Mouse (Mus musculus): ENCODE results near the gene Palmd.

Palmd gene

GRCm38 (mm10) chr3:116955061-116955460 lies 13.7 kb downstream of the Palmd start:
- no peak for DNase-seq

- DNase-seq, result no peak
These were observed 15.4 kb downstream of the Palmd start for GRCm38 (mm10) chr3:116953366-116953765.

- DNase-seq, result no peak
These were observed 16.4 kb downstream of the Palmd start for GRCm38 (mm10) chr3:116952242-116952899.

GRCm38 (mm10) chr3:116951489-116951888 lies 17.3 kb downstream of the Palmd start:
- DNase-seq, result no peak

- no peak for DNase-seq
These were observed 18.1 kb downstream of the Palmd start for GRCm38 (mm10) chr3:116950665-116951115.

- DNase-seq, result no peak
These were observed 22.3 kb downstream of the Palmd start for GRCm38 (mm10) chr3:116946476-116946875.

- DNase-seq, result peak; percentile 57
These were observed 25.4 kb downstream of the Palmd start for GRCm38 (mm10) chr3:116943422-116943821.

GRCm38 (mm10) chr3:116942751-116943150 lies 26.0 kb downstream of the Palmd start:
- DNase-seq, result no peak

- no peak for DNase-seq
These were observed 27.1 kb downstream of the Palmd start for GRCm38 (mm10) chr3:116941559-116942117.

GRCm38 (mm10) chr3:116940804-116941558 lies 27.8 kb downstream of the Palmd start:
- peak; percentile 73 for DNase-seq

- no peak for DNase-seq
These were observed 31.7 kb downstream of the Palmd start for GRCm38 (mm10) chr3:116936934-116937691.

GRCm38 (mm10) chr3:116933158-116933557 lies 35.6 kb downstream of the Palmd start:
- DNase-seq, result no peak

GRCm38 (mm10) chr3:116928994-116929393 lies 39.8 kb downstream of the Palmd start:
- DNase-seq, result no peak

- DNase-seq, result no peak
These were observed 45.7 kb downstream of the Palmd start for GRCm38 (mm10) chr3:116923042-116923441.

GRCm38 (mm10) chr3:116921535-116921934 lies 47.3 kb downstream of the Palmd start:
- no peak for DNase-seq

GRCm38 (mm10) chr3:116917016-116917415 lies 51.8 kb downstream of the Palmd start:
- DNase-seq, result no peak

- DNase-seq, result no peak
These were observed 53.9 kb downstream of the Palmd start for GRCm38 (mm10) chr3:116914931-116915330.

- no peak for DNase-seq
These were observed 54.4 kb downstream of the Palmd start for GRCm38 (mm10) chr3:116914374-116914773.

- peak; percentile 6 for DNase-seq
These were observed 62.2 kb downstream of the Palmd start for GRCm38 (mm10) chr3:116906596-116906995.

- DNase-seq, result peak; percentile 79
These were observed 62.9 kb downstream of the Palmd start for GRCm38 (mm10) chr3:116905898-116906297.

GRCm38 (mm10) chr3:116904158-116904557 lies 64.6 kb downstream of the Palmd start:
- peak; percentile 86 for DNase-seq

- no peak for DNase-seq
These were observed 75.9 kb downstream of the Palmd start for GRCm38 (mm10) chr3:116892872-116893271.

- DNase-seq, result no peak
These were observed 76.6 kb downstream of the Palmd start for GRCm38 (mm10) chr3:116892206-116892563.
